Mouse (Mus musculus) testis, postnatal 14 days (tissue): ENCODE results near the gene Coro1c.

Source experiments
- DNase-seq: peaks from one replicate; pipeline ENCODE4 v3.0.0; 2021; ENCODE audit warnings: low spot score

Coro1c gene

DNA sequence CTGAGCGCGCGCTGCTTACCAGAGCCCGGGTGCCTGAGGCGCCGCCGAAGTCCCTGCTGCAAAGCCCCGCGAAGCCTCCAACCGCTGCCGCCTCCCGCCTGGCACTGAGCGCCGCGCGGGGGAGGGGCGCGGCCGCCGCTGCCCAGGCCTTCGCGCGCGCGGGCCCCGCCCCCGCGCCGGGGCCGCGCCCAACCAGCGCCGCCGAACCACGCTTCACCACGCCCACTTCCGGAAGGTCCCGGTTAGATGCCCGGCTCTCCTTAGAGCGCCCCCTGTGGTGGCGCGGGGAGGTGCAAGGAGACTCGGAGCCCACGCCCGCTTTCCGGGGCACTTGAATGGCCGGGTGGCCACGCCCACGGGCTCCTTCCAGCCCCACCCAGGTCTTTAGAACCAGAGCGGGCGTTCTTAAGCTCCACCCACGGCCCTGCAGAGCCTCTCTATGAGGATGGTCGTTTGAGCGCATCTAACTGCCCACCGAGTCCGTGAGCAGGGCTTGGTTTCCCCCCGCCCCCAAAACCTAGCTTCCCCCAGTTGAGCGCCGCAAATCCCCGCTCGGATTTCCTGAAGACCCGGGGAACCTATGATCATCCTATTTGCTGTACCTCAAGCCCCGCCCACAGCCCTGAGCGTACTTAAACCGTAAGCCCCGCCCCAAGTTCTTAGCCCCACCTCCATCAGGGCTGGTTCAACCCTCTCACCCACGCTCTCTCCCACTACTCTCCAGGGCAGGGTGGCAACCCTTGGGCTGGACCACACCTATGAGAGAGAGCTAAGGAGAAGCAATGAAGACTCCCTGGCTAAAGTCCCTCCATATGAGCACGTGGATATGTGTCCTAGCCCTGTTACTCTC lies at the start of gene Coro1c:
TSS of gene Coro1c (minus strand) at position 167 of the 850 bp plus-strand sequence.
- DNase-seq = peak; percentile 97

DNA sequence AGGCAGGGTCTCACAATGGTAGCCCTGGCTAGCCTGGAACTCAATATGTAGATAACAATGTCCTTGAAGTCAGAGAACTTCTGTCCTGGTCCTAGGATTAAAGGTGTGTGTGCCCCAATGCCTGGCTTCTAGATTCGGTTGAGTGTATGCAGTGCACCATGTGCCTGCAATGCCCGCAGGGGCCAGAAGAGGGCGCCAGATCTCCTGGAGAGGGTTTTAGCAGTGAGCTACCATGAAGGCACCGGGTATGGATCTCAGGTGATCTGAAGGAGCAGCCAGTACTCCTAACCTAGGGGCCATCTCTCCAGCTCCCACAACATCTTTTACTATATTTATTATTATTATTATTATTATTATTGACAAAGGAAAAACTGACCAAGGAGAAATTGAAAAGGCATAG lies 48.0 kb upstream of the Coro1c start:
- peak; percentile 80 for DNase-seq

DNA sequence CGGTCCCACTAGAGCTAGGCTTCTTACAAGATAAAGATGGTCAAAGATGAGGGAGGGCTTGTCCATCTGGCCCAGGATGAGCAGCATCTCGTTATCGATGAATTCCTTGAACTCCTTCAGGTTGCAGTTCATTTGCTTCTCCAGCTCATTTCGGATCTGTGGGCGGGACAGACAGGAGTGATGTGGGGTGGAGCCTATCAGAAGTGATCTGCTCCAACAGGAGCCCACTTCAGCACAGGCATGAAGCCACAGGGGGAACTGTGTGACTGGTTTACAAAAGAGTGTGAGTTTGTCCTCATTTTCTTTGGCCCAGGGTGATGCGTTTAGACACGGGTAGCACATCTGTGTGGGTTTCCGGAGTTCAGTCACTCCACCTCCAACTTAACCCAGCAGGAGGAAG lies 47.1 kb upstream of the Coro1c start:
- no peak for DNase-seq

DNA sequence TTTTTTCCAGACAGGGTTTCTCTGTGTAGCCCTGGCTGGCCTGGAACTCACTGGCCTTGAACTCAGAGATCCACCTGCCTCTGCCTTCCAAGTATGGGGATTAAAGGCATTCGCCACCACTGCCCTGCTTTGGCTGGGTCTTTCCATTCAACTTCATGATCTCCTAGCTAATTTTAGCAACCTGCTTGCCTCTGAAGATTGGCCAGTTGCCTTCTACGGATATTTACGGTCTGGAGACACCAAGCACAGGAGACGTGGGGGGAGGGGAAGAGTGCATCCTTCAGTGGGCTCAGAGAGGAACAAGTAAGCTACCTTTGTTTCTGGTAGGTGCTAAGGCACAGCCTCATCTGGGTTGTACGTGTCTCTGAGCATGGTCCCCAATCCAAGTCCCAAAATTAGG lies 46.7 kb upstream of the Coro1c start:
- no peak for DNase-seq

DNA sequence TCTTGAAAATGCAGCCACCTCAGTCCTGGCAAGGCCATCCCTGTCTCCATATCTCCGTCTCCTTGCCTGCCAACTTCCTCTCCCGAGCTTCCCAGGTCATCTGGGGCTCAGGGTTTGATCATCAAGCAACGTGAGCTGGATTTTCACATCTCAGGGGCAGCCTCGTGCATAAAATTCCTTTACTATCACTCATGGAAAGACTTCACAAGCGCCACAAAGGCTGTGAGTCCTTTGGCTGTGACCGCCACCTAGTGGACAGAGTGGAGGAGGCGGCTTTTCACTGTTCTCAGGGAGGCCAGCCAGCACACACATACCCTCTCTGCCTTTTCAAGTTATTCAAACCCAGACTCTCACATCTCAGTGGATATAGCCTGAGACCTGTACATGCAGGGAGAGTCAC lies 45.9 kb upstream of the Coro1c start:
- DNase-seq = peak; percentile 65

DNA sequence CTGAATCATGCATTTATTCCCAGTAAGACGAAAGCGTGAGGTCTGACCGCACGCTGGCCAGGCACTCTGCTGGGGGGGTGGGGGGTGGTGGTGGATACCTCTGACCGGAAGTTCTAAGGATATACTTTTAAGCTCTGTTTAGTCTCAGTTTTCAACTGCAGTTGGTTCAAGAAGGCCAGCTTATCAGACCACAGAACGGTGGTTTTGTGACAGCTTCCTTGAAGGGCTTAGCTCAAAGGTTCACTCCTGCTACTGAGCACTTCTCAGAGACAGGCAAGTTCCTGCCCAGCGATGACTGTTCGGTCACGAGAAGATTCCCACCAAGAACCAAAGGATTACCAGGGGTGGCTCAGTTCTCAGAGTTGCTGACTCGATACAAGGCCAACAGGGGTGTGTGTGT lies 44.0 kb upstream of the Coro1c start:
- DNase-seq = no peak

DNA sequence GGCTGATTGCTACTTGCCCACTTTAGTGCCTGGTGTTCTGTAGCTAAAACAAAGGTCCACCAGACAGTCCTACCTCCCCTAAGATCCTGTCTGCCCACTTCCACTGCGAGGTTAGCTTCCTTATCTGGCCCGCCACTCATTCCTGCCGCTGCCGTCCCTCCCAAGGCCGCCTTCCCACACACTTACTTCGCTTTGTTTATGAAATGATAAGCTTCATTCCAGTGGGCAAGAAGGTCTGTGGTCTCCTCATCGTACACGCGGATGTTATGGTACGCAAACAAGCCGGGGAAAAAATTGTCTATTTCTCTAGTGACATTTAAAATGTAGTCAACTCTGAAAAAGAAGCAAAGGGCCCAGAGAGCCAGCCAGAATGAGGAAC lies 43.1 kb upstream of the Coro1c start:
- DNase-seq = no peak

DNA sequence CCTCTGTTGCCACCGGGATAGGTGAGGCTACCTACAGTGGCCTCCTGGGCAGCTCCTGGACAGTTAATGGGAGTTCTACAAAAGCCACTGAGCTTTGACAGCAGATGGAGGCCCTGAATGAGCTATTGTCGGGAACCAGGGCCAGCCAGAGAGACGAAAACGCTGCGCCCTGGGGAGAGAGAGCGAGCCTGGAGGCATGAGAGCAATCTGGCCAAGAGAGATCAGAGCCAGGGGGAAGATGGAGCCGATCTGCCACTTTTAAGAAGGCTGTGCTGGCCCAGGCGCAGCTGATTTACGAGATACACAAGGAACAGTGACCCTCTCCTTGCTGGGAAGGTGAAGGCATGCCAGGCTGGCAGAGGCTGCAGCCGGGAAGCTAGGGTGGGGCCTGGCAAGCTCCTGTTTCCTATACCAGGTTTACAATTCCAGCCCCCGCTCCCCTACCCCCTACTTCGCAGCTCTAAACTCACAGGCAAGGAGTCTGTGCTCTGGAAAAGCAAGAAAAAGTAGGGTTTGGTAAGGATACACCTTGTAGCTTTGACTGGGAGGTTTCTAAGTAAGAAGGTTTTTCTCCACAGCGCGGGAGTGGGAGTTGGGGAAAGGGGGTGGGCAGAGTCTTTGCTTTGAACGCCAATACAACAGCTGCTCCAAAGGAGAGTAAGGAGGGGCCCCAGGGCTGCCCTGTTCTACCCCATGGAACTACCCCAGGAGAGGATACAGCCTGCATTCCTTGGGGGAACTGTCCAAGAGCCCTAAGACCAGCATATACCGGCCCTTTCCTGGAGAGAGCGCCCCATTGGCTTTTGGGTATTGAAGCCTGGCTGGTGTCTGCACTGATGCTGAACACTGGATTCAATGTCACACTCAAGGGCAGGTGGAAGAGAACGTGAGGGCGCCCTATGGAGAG lies 42.5 kb upstream of the Coro1c start:
- DNase-seq = no peak

DNA sequence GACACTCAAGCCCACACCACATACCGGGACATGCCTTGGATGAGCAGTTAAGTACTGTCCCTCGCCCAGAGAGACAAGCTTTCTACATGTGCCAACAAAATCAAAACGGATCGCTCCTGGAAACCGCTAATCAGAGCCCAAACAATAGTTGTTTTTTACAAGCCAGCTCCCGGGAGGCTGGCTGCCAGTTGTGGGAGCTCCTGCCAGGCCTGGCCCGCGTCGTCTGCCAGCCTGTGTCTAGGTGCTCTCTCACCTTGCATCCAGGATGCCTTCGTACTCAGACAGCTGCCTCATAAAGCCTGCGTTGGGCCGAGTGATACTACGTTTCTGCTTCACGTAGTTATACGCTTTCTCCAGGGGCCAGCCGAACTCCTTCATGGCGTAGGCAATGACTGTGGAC lies 41.6 kb upstream of the Coro1c start:
- DNase-seq = peak; percentile 53

DNA sequence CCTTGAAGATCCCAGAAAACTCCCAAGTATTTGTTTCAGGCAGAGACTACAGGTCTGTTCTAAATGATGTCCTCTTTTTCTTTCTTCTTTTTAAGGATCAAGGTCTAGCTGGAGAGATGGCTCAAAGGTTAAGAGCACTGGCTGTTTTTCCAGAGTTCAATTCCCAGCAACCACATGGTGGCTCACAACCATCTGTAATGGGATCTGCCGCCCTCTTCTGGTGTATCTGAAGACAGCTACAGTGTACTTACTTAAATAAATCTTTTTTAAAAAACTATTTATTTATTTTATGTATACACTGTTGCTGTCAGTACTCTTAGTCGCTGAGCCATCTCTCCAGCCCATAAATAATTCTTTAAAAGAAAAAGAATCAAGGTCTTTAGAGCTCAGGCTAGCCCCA lies 38.7 kb upstream of the Coro1c start:
- no peak for DNase-seq

DNA sequence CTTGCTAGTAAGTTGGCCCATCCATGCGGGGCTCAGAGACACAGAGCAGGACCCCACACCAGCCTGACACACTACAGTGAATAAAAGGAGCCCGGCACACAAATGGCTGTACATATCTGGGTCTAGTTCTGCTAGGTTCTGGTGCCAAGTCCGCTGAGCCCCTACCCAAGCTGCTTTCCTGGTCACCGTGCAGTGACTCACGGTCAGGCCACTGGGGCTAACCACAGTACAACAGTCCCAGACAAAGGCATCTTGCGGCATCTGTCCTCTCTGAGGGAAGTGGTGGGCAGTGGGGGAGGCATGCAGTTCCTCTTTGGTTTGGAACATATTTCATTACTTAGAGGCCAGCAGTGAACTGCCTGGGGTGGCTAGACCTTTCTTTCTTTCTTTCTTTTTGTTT lies 36.6 kb upstream of the Coro1c start:
- DNase-seq = no peak

DNA sequence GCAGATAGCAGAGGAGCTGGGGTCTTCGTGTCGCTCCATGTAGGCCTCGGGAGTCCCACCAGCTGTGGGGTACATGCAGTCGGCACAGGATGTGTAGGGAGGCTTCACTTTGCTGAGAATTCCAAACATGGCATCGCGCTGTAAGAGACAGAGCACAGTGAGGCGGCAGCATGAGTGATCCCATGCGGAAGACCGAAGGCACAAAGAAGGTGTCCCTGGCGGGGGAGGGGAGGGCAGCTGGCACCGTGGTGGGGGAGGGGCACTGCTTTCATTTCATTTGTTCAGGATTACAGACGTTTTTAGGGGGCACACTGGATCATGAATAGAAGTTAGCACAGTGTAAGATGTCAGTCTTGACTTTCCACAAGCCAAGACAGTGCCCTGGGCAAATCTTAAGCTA lies 34.8 kb upstream of the Coro1c start:
- DNase-seq = no peak

DNA sequence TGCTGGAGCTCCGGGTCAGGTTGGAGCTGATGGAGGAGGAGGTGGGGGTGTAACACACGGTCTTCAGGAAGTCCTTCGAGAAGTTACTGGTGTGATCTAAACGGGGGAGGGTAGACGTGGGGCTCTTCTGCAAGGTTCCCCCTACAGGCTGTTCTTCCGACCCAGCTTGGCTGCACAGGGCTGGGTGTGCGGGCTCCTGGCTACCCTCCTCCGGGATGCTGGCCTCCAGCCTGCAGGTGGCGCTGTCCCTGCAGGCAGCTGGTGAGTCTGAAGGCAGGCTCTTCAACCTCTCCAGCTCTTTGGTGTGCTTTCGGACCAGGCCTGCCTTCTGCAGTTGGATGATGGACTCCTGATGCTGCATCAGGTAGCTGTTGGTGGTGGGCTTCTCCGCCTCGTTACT lies 34.0 kb upstream of the Coro1c start:
- DNase-seq = peak; percentile 59

DNA sequence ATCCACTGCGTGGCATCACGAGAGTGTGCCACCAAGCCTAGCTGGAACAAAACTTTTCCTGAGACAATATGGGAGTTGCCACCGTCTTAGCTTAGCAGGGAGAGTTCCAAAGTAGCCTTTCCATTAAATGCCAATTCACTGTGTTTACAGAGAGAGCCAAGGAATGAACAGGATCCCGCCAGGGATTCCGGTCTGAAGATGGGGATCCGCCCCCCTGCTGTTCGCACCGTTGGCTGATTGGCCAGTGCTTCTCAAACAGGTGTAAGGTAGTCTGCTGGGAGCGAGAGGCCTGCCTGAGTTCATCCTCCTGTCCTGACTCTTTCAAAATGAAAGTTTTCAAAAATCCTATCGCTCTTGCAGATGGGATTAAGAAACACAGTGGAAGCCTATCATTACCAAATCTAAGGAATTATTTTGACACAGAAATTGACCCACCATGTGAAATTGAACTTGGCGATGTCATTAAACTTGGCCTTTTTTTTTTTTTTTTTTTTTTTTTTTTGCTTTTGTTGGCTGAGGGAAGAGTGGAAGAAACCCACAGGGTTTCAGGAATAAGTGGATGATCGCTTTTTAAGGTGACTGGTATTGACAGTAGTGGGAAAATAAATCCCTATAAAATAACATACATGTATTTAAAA lies 30.8 kb upstream of the Coro1c start:
- no peak for DNase-seq

DNA sequence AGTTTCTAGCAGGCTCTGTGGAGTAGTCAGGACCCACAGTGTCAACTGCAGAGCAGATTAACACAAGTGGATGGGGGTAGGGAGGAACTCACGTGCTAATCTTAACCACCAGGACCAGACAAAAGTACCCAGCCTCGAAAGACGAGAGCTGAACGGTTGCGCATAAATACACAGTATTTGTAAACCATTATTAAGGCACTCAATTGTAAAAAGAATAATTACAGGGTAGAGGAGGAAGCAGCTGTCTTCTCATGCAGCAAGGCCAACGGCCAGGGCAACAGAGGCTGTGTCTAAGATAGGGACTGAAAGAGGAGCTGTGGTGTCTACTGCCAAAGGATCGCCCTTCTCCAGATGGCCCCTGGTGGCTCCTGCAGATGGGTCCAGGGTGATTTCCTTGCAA lies 29.1 kb upstream of the Coro1c start:
- DNase-seq = no peak

DNA sequence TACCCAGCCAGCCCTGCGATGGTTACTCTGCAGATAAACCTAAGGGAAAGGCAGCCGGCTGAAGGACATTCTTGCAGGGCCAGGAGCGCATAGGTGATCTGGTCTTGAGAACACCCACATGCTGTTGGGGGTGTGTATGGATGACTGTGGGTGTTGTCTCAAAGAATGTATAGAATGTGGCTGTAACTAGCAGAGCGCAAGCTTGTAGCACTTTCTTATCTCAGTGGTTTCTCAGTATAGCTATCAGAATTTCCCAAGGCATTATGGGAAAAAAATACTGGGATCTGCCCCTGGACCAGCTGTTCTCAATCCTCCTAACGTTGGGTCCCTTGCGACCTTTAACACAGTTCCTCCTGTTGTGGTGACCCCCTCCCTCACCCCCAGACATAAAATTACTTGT lies 25.3 kb upstream of the Coro1c start:
- DNase-seq = no peak

DNA sequence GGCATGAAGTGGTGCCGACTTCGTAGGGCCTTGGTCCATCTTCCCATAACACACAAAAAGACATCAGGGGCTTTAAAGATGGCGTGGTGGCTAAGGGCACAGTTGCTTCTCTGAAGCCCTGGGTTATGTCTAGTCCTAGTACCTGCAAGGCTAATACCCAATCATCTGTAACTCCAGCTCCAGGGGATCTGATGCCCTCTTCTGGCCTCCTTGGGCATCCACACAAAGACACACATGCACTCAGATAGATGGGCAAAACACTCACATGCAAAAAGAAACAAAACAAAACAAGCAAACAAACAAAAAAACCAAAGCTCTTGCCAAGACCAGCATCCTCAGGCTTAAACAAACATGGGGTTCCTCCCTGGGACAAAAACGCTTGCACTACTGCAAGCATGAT lies 24.9 kb upstream of the Coro1c start:
- no peak for DNase-seq

DNA sequence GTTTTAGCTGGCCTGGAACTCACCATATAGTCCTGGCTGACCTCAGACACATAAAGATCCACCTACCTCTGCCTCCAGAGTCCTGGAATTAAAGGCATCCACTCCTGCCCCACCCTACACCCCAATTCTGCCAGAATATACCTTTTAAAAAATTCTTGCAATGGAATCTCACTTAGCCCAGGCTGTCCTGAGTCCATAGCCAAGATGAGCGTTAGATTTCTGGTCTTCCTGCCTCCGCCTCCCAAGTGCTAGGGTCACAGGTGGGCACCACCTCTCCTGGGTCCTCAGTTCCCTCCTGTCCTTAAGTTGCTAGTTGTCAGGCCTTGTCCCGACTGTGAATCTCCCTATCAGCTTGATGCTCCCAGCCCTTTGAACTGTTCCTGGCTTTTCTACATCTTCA lies 23.8 kb upstream of the Coro1c start:
- DNase-seq = no peak

DNA sequence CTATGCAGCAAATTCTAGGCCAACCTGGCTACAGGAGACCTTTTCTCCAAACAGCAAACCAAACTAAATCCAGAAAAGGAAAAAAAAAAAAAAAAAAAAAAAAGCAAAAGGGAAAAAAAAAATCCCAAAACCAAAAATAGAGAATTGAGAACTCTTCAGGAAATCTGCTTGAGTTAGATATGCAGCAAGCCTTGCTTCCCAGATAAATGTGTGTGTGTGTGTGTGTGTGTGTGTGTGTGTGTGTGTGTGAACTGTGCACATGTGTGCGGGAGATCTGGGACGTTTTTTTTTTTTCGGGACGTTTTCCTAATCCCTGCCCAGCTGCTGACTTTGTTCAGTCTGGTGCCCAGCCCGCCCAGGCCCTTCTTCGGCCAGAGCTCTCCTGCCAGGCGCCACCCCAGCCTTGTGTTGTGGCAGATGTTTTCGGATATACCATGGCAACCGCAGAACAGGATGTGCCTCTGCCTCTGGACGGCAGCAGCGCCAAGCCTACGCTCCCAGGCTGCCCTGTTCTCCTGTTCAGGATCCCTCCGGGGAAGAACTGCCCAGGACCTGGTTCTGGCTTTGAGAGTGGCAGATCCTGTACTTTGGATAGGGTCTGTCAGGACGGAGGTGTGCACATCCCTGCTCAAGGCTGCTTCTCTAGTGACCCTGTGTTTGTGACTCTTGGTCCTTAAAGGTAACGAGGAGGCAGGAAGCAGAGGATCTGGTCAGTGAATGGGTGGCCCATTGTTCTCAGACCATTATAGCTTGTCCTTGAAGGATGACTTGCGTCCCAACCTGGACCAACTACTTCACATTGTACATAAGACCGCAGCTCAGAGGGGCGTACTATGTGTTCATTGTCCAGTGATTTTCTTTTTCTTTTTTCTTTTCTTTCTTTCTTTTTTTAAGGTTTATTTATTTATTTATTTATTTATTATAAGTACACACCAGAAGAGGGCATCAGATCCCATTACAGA lies 22.4 kb upstream of the Coro1c start:
- peak; percentile 55 for DNase-seq

DNA sequence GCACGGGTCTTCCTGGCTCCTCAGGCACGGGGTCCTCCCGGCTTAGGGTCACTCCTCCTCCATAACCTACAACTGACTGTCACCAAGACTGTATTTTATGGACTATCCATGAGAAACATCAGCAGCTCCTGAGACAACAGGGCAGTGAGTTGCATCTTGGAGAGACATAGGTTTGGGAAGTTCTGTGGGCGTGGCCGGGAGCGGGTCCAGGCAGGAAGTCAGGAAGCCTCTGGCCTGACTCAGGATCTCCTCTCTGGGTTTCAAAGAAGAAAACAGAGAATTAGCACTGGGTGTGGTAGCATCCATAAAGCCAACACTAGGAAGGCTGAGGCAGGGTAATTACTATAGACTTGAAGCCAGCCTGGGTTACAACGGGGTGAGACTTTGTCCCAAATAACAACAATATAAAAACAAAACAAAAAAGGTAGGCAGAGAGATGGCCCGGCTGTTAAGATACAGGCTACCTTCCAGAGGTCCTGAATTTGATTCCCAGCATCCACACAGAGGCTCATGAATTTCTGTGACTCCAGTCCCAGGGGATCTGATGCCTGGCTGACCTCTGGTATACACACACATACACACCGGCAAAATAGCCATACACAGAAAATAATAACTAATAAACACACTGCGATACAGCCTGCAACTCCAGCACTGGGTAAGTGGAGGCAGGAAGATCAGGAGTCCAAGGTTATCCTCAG lies 21.5 kb upstream of the Coro1c start:
- DNase-seq = no peak

DNA sequence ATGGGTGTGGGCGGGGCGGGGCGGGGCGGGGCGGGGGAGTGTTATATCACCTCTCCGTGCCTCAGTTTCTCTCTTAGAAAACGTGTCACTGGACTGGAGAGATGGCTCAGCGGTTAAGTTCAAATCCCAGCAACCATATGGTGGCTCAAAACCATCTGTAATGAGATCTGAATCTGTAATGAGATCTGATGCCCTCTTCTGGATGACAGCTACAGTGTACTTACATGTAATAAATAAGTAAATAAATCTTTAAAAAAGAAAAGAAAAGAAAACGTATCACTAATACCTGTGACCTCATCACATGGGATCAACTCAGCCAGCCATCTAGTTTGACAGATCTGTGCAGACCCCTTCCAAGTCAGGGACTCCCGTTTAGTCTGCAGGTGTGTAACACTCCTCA lies 21.0 kb upstream of the Coro1c start:
- DNase-seq = no peak
